Mouse (Mus musculus) embryonic facial prominence, embryonic 15.5 days (tissue): Measurements from ENCODE around the gene Fkbpl. TPM values are rescaled to one million over a fixed set of nuclear protein-coding genes. Genes with fewer than 3 reads are reported as not detected.
A peak's percentile ranks its signal among the peaks of the same experiment; 100 is the strongest.

ENCODE experiments used
- ATAC-seq: fragments of 200-750 bp; cut with Nextera tagmentation; 2 replicates; pipeline ENCODE4 v1.8.0; 2017; ENCODE audit warnings: low read depth, moderate TSS enrichment; ENCODE audit not compliant: insufficient number of reproducible peaks, low FRiP score, low TSS enrichment
- H3K27ac ChIP-seq: fragments of 300-500 bp; sonication (generic); replicated peaks from 2 replicates; pipeline ENCODE4 v1.5.1; 2015; ENCODE audit warnings: mild to moderate bottlenecking, inconsistent platforms
- H3K27me3 ChIP-seq: fragments of 300-500 bp; sonication (generic); 2 replicates; pipeline ENCODE4 v1.6.1; 2015; ENCODE audit warnings: inconsistent platforms
- H3K36me3 ChIP-seq: fragments of 300-500 bp; sonication (generic); 2 replicates; pipeline ENCODE4 v1.6.1; 2015; ENCODE audit warnings: mild to moderate bottlenecking, inconsistent platforms
- H3K4me1 ChIP-seq: fragments of 300-500 bp; sonication (generic); 2 replicates; pipeline ENCODE4 v1.6.1; 2015; ENCODE audit warnings: inconsistent platforms
- H3K4me2 ChIP-seq: fragments of 300-500 bp; sonication (generic); replicated peaks from 2 replicates; pipeline ENCODE4 v1.6.1; 2015; ENCODE audit warnings: mild to moderate bottlenecking, inconsistent platforms
- H3K4me3 ChIP-seq: fragments of 300-500 bp; sonication (generic); replicated peaks from 2 replicates; pipeline ENCODE4 v1.5.1; 2015; ENCODE audit warnings: mild to moderate bottlenecking, inconsistent platforms
- H3K9ac ChIP-seq: fragments of 300-500 bp; sonication (generic); 2 replicates; pipeline ENCODE4 v1.6.1; 2015; ENCODE audit warnings: inconsistent platforms
- H3K9me3 ChIP-seq: fragments of 300-500 bp; sonication (generic); replicated peaks from 2 replicates; pipeline ENCODE4 v1.6.1; 2016; ENCODE audit warnings: inconsistent platforms
- WGBS: fragments of 180-500 bp; shearing (Covaris S2); methylation state at CpG from one replicate; pipeline ENCODE4 v1.1.7; 2015; 5-methylcytosine and 5-hydroxymethylcytosine counted together
- polyA plus RNA-seq: library from polyadenylated mRNA; unstranded; fragments of >200 nt; fragmentation: Nextera tagmentation; extraction: Ambion mirVana; gene quantifications from 2 replicates; pipeline ENCODE4 v1.2.1, GENCODE M21; 2015

Gene Fkbpl
- polyA plus RNA-seq, result 16.2 and 16.8 TPM in 2 replicates

GRCm38 (mm10) chr17:34644608-34645007, at the start of gene Fkbpl:
Gene Fkbpl (plus strand): TSS chr17:34644764.
- peak within 1 kb of the TSS; percentile 69 for H3K4me3 ChIP-seq
- peaks cover 11% of the 10 kb centered on the region for H3K36me3 ChIP-seq
- no peaks in the 10 kb centered on the region for H3K27me3 ChIP-seq
- H3K9ac ChIP-seq, result peak within 1 kb of the TSS; percentile 70
- H3K9me3 ChIP-seq, result no peaks in the 10 kb centered on the region
- peak within 1 kb of the TSS; percentile 67 for H3K4me2 ChIP-seq
- H3K4me1 ChIP-seq, result peaks cover 49% of the 10 kb centered on the region
- peak; percentile 83 for ATAC-seq
- peak within 1 kb of the TSS; percentile 82 for H3K27ac ChIP-seq
- WGBS, result 1% methylated on average over 16 of the region's 16 CpGs

- Histone ChIP-seq H3K9me3 (no peaks in the 10 kb centered on the region), H3K4me1 (peaks cover 59% of the 10 kb centered on the region), H3K27me3 (no peaks in the 10 kb centered on the region), H3K36me3 (peaks cover 34% of the 10 kb centered on the region), H3K4me2 (no peak overlapping the region), H3K4me3 (no peak overlapping the region), H3K9ac (no peak overlapping the region), H3K27ac (no peak overlapping the region)
- no peak for ATAC-seq
- WGBS, result 63% methylated on average over 8 of the region's 8 CpGs
These were observed 48.5 kb upstream of the Fkbpl start for GRCm38 (mm10) chr17:34596098-34596497.

- no peak within 1 kb of the TSS for H3K4me3 ChIP-seq
- H3K36me3 ChIP-seq, result peaks cover 40% of the 10 kb centered on the region
- H3K27ac ChIP-seq, result 0 out of 2 replicates have a peak within 1 kb of the TSS, but pooled peaks have one; percentile 17
- no peak within 1 kb of the TSS for H3K4me2 ChIP-seq
- H3K9me3 ChIP-seq, result no peaks in the 10 kb centered on the region
- 14% methylated on average over 6 of the region's 6 CpGs for WGBS
- no peak within 1 kb of the TSS for H3K9ac ChIP-seq
- H3K27me3 ChIP-seq, result no peaks in the 10 kb centered on the region
- no peak for ATAC-seq
- H3K4me1 ChIP-seq, result peaks cover 62% of the 10 kb centered on the region
These were observed 46.9 kb upstream of the Fkbpl start, which contains the start of gene Ager for GRCm38 (mm10) chr17:34597566-34598095. Gene Ager (plus strand): TSS chr17:34597862.

GRCm38 (mm10) chr17:34599891-34600290, 44.7 kb upstream of the Fkbpl start:
- 78% methylated on average over 9 of the region's 9 CpGs for WGBS

GRCm38 (mm10) chr17:34601796-34602195, 42.8 kb upstream of the Fkbpl start:
- Histone ChIP-seq H3K27me3 (no peaks in the 10 kb centered on the region), H3K4me1 (peaks cover 48% of the 10 kb centered on the region), H3K27ac (no peak overlapping the region), H3K9me3 (no peaks in the 10 kb centered on the region), H3K4me3 (no peak overlapping the region; the same call in 1 of the 2 replicates), H3K36me3 (peaks cover 20% of the 10 kb centered on the region), H3K4me2 (peak overlapping the region; percentile 86; the same call in 1 of the 2 replicates), H3K9ac (peak overlapping the region; percentile 6; the same call in 1 of the 2 replicates)
- ATAC-seq, result no peak
- 84% methylated on average over 12 of the region's 12 CpGs for WGBS

More at GRCm38 (mm10) chr17:34599891-34600290, 44.7 kb upstream of the Fkbpl start:
- no peaks in the 10 kb centered on the region for H3K27me3 ChIP-seq
- peaks cover 34% of the 10 kb centered on the region for H3K36me3 ChIP-seq
- ATAC-seq, result no peak
- no peak overlapping the region for H3K4me3 ChIP-seq
- peaks cover 52% of the 10 kb centered on the region for H3K4me1 ChIP-seq
- H3K4me2 ChIP-seq, result no peak overlapping the region
- no peak overlapping the region for H3K9ac ChIP-seq
- H3K27ac ChIP-seq, result no peak overlapping the region
- no peaks in the 10 kb centered on the region for H3K9me3 ChIP-seq

GRCm38 (mm10) chr17:34603375-34604060, 41.0 kb upstream of the Fkbpl start, which contains the start of gene Rnf5:
Gene Rnf5 (minus strand): TSS chr17:34603690.
- Histone ChIP-seq H3K4me3 (peak within 1 kb of the TSS; percentile 79), H3K4me2 (peak within 1 kb of the TSS; percentile 86), H3K27me3 (no peaks in the 10 kb centered on the region), H3K4me1 (peaks cover 48% of the 10 kb centered on the region), H3K27ac (peak within 1 kb of the TSS; percentile 88), H3K36me3 (peaks cover 20% of the 10 kb centered on the region), H3K9ac (peak within 1 kb of the TSS; percentile 66), H3K9me3 (no peaks in the 10 kb centered on the region)
- 0% methylated on average over 30 of the region's 30 CpGs for WGBS
- peak; percentile 96 for ATAC-seq

GRCm38 (mm10) chr17:34604061-34604508, 40.5 kb upstream of the Fkbpl start, which contains the start of gene Agpat1:
Gene Agpat1 (plus strand): TSS chr17:34604262.
- Histone ChIP-seq H3K27ac (peak within 1 kb of the TSS; percentile 88), H3K9ac (peak within 1 kb of the TSS; percentile 85), H3K9me3 (no peaks in the 10 kb centered on the region), H3K27me3 (no peaks in the 10 kb centered on the region), H3K36me3 (peaks cover 20% of the 10 kb centered on the region), H3K4me2 (peak within 1 kb of the TSS; percentile 86), H3K4me1 (peaks cover 47% of the 10 kb centered on the region), H3K4me3 (peak within 1 kb of the TSS; percentile 79)
- WGBS, result under 1% methylated on average over 35 of the region's 35 CpGs
- peak; percentile 90 for ATAC-seq

GRCm38 (mm10) chr17:34604511-34605237, 39.9 kb upstream of the Fkbpl start:
- ATAC-seq, result no peak
- 18% methylated on average over 24 of the region's 24 CpGs for WGBS

GRCm38 (mm10) chr17:34605609-34606008, 39.0 kb upstream of the Fkbpl start:
- Histone ChIP-seq H3K4me2 (peak overlapping the region; percentile 76), H3K4me1 (peaks cover 44% of the 10 kb centered on the region), H3K27ac (peak overlapping the region; percentile 86), H3K9me3 (no peaks in the 10 kb centered on the region), H3K27me3 (no peaks in the 10 kb centered on the region), H3K36me3 (peaks cover 17% of the 10 kb centered on the region), H3K4me3 (peak overlapping the region; percentile 79), H3K9ac (peak overlapping the region; percentile 85)
- ATAC-seq, result peak; percentile 52
- under 1% methylated on average over 30 of the region's 30 CpGs for WGBS

More at GRCm38 (mm10) chr17:34604511-34605237, 39.9 kb upstream of the Fkbpl start:
- H3K4me2 ChIP-seq, result peak overlapping the region; percentile 76
- H3K9ac ChIP-seq, result peak overlapping the region; percentile 85
- peaks cover 44% of the 10 kb centered on the region for H3K4me1 ChIP-seq
- no peaks in the 10 kb centered on the region for H3K27me3 ChIP-seq
- peak overlapping the region; percentile 84 for H3K27ac ChIP-seq
- peak overlapping the region; percentile 79 for H3K4me3 ChIP-seq
- H3K36me3 ChIP-seq, result peaks cover 20% of the 10 kb centered on the region
- H3K9me3 ChIP-seq, result no peaks in the 10 kb centered on the region

GRCm38 (mm10) chr17:34606186-34607039, 38.2 kb upstream of the Fkbpl start:
- peaks cover 19% of the 10 kb centered on the region for H3K36me3 ChIP-seq
- H3K9me3 ChIP-seq, result no peaks in the 10 kb centered on the region
- H3K4me2 ChIP-seq, result peak overlapping the region; percentile 76
- peak overlapping the region; percentile 79 for H3K4me3 ChIP-seq
- 12% methylated on average over 32 of the region's 32 CpGs for WGBS
- peak overlapping the region; percentile 85 for H3K9ac ChIP-seq
- ATAC-seq, result no peak
- H3K27ac ChIP-seq, result peak overlapping the region; percentile 86
- H3K27me3 ChIP-seq, result no peaks in the 10 kb centered on the region
- peaks cover 44% of the 10 kb centered on the region for H3K4me1 ChIP-seq
